Mouse (Mus musculus): ENCODE results near the gene Dscaml1.

DNA sequence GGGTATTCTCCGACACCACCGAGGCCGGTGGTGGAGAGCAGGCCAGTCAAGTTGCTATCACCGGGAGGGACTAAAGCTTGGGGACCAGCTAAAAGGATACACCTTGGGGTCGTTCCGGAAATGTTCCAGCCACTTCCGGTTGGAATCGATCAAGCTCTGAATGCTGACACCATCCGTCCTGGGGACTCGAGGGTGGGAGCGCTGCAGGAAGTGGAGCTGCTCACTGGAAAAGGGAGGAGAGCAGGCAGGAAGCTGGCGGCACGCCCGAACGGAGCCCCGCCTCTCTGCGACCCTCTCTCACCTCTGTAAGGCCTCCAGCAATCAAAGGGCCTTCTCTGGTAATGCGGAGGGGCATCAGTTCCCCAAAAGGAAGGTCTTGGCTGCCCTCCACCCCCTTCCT, 342.0 kb downstream of the Dscaml1 start:
- TF ChIP-seq CTCF (IDR thresholded peaks at IDR 0.05; ENCODE audit: control insufficient read depth, insufficient read depth, low read length) (no peak), POLR2A (IDR thresholded peaks at IDR 0.05; ENCODE audit: borderline replicate concordance, control insufficient read depth, low read depth, low read length) (no peak)
